Mouse (Mus musculus): ENCODE data around the gene Mfn1. TPM values are rescaled to one million over a fixed set of nuclear protein-coding genes. Genes with fewer than 3 reads are reported as not detected.

Mfn1 gene
- total RNA-seq, 1 experiment from 2014 or later = 83.9 TPM

GRCm38 (mm10) chr3:32611606-32612170 is 82.4 kb downstream of the Mfn1 start:
- no peak for DNase-seq

- no peak for DNase-seq
These were observed 85.5 kb downstream of the Mfn1 start for GRCm38 (mm10) chr3:32614786-32615185.

- DNase-seq = no peak
These were observed 86.1 kb downstream of the Mfn1 start for GRCm38 (mm10) chr3:32615376-32615775.

GRCm38 (mm10) chr3:32616006-32616330 is 86.7 kb downstream of the Mfn1 start:
- no peak for DNase-seq

- DNase-seq = peak; percentile 66
These were observed 87.2 kb downstream of the Mfn1 start, which contains the start of gene Gnb4 for GRCm38 (mm10) chr3:32616331-32617052. Gnb4 (minus strand) TSS chr3:32616585.

GRCm38 (mm10) chr3:32617053-32617642 is 87.9 kb downstream of the Mfn1 start:
- DNase-seq = no peak

- no peak for DNase-seq
These were observed 92.4 kb downstream of the Mfn1 start for GRCm38 (mm10) chr3:32621658-32622057.

- no peak for DNase-seq
These were observed 92.8 kb downstream of the Mfn1 start for GRCm38 (mm10) chr3:32622106-32622505.

- no peak for DNase-seq
These were observed 98.9 kb downstream of the Mfn1 start for GRCm38 (mm10) chr3:32628141-32628540.

Other genes starting within 250 kb of the Mfn1 start
- gene Zmat3, start 163.5 kb upstream of the Mfn1 start, total RNA-seq (2021) = 17.7 and 19.9 TPM in 2 replicates
- gene Pik3ca, start 131.8 kb upstream of the Mfn1 start, total RNA-seq (2021) = 38.8 and 63.8 TPM in 2 replicates
- gene Kcnmb3, start 37.2 kb upstream of the Mfn1 start, total RNA-seq (2021) = 0.90 and 1.7 TPM in 2 replicates
- gene Zfp639, start 19.2 kb upstream of the Mfn1 start, total RNA-seq (2021) = 31.7 and 38.1 TPM in 2 replicates
- 26.8 and 46.7 TPM in 2 replicates for gene Gnb4, start 87.1 kb downstream of the Mfn1 start, total RNA-seq (2021)
- gene Actl6a, start 176.8 kb downstream of the Mfn1 start, total RNA-seq (2021) = 55.6 and 57.1 TPM in 2 replicates
- gene Ndufb5, start 207.5 kb downstream of the Mfn1 start, total RNA-seq (2021) = 296 and 331 TPM in 2 replicates
- gene Mrpl47, start 208.1 kb downstream of the Mfn1 start, total RNA-seq (2021) = 27.8 and 33.5 TPM in 2 replicates

Data from adrenal gland, postnatal 25 days (tissue).